Mouse (Mus musculus): ENCODE measurements around the gene Mllt3.

DNA sequence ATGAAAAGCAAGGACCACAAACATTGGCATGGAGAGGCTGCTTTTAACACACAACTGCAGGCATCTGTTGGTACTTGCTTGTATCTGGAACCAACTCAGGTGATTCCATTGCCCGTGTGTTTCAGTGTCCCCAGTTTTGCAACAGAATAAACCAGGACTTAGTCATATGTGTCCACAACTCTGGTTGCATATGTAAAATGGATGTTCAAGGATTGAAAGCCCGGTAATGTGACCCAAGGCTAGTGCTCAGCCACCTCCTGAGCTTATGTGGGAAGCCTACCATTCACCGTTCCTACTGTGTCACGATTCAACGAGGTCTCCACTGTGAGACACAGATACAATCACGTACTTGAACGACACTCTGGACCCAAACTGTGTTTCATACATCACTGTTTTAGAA lies 243.7 kb downstream of the Mllt3 start:
- no peak for TF ChIP-seq CTCF (IDR thresholded peaks at IDR 0.05; ENCODE audit: borderline replicate concordance, control insufficient read depth, extremely low read depth, insufficient read depth, low read length, poor library complexity)
- TF ChIP-seq POLR2A (IDR thresholded peaks at IDR 0.05; ENCODE audit: control insufficient read depth, extremely low read depth, insufficient read depth, low read length, poor library complexity): no peak
